Mouse (Mus musculus): Measurements from ENCODE around the gene Ywhae. TPM values are rescaled to one million over a fixed set of nuclear protein-coding genes. Genes with fewer than 3 reads are reported as not detected.

Gene Ywhae
- polyA plus RNA-seq, 1 experiment from 2014 or later, result 192 TPM

DNA sequence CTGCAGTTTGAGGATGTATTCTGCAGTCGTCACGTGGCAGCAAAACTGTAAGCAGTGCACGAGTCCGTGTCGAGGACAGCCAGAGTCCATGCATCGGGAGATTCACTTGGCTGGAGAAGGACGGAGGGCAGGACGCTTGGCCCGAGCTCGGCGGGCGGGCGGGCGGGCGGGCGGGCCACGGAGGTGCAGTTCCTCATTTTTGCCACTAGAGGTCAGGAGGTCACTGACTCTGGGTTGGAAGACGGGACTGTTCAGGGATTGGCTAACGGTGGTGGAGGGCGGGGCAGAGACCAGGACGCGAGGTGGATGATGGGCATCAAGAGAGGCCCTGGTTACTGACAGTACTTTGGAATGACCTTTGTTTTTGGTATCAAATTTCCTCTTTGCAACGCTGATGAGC, 36.5 kb downstream of the Ywhae start:
- Histone ChIP-seq H3K9me3 (replicated peaks; ENCODE audit: control insufficient read depth, low read length) (no peaks in the 10 kb centered on the region), H3K9ac (ENCODE audit: low read depth, low read length) (no peak overlapping the region; the same call in 1 of the 2 replicates), H3K27me3 (ENCODE audit: control insufficient read depth, insufficient read depth, low read depth, low read length) (no peaks in the 10 kb centered on the region), H3K27ac (ENCODE audit: low read length) (no peak overlapping the region), H3K36me3 (ENCODE audit: control insufficient read depth, insufficient read depth) (peaks cover 14% of the 10 kb centered on the region), H3K4me2 (ENCODE audit: low read depth, low read length) (peak overlapping the region; percentile 51), H3K4me3 (ENCODE audit: low read depth, low read length) (peak overlapping the region; percentile 4; the same call in 1 of the 2 replicates), H3K4me1 (ENCODE audit: control insufficient read depth, low read depth, low read length) (peaks cover 4% of the 10 kb centered on the region; the same call in 1 of the 2 replicates)
- ATAC-seq (ENCODE audit: low read depth), result peak; percentile 95
- under 1% methylated on average over 23 of the region's 23 CpGs for WGBS (ENCODE audit: insufficient replicate concordance)

DNA sequence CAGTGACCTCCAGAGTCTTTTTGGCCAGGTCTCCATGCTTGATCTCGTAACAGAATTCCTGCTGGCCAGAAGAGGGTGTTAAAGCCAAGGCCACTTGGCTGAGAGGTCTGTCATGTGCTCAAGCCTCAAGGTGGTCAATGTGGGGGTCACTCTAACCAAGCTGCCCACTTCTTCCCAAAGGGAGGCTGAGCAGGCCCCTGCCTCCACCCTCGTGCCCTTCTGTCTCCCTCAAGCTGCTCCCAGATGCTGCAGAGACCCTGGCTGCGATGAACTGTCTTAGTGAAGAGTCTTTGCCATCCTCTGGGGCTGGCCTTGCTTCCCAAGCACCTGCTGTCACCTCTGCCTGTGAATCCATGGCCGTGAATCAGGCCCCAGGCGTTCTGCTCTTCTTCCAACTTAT, 39.9 kb downstream of the Ywhae start:
- H3K27me3 ChIP-seq (ENCODE audit: control insufficient read depth, insufficient read depth, low read depth, low read length), result no peaks in the 10 kb centered on the region
- no peak for ATAC-seq (ENCODE audit: low read depth)
- no peak overlapping the region for H3K4me2 ChIP-seq (ENCODE audit: low read depth, low read length)
- H3K4me3 ChIP-seq (ENCODE audit: low read depth, low read length), result no peak overlapping the region
- WGBS (ENCODE audit: insufficient replicate concordance), result 50% methylated on average over 5 of the region's 5 CpGs
- H3K27ac ChIP-seq (ENCODE audit: low read length), result no peak overlapping the region
- no peak overlapping the region for H3K9ac ChIP-seq (ENCODE audit: low read depth, low read length)
- 0 out of 2 replicates have a peak, but pooled peaks cover 2% of the 10 kb centered on the region for H3K36me3 ChIP-seq (ENCODE audit: control insufficient read depth, insufficient read depth)
- peaks cover 4% of the 10 kb centered on the region; the same call in 1 of the 2 replicates for H3K4me1 ChIP-seq (ENCODE audit: control insufficient read depth, low read depth, low read length)
- H3K9me3 ChIP-seq (replicated peaks; ENCODE audit: control insufficient read depth, low read length), result no peaks in the 10 kb centered on the region

DNA sequence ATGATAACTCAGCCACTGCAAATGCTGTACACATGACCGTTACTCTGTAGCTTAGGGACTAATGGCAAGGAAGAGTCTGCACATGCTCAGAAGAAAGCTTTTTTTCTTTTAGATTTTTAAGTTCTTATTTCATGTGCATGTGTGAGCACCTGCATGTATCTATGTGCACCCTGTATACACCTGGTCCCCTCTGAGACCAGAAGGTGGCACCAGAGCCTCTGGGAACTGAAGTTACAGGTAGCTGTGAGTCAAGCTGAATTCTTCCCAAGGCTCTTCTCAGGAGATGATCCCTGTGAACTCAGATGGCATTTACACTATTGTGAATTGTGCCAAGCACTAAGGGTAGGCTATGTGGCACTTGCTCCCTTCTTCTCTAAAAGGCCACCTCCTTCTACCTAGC, 43.2 kb downstream of the Ywhae start:
- Histone ChIP-seq H3K4me2 (ENCODE audit: low read depth, low read length) (no peak overlapping the region), H3K27ac (ENCODE audit: low read length) (no peak overlapping the region), H3K4me1 (ENCODE audit: control insufficient read depth, low read depth, low read length) (no peaks in the 10 kb centered on the region), H3K9me3 (replicated peaks; ENCODE audit: control insufficient read depth, low read length) (no peaks in the 10 kb centered on the region), H3K9ac (ENCODE audit: low read depth, low read length) (no peak overlapping the region), H3K27me3 (ENCODE audit: control insufficient read depth, insufficient read depth, low read depth, low read length) (no peaks in the 10 kb centered on the region), H3K4me3 (ENCODE audit: low read depth, low read length) (no peak overlapping the region), H3K36me3 (ENCODE audit: control insufficient read depth, insufficient read depth) (no peaks in the 10 kb centered on the region)
- ATAC-seq (ENCODE audit: low read depth), result no peak
- WGBS (ENCODE audit: insufficient replicate concordance), result 54% methylated on average over 1 of the region's 1 CpGs

DNA sequence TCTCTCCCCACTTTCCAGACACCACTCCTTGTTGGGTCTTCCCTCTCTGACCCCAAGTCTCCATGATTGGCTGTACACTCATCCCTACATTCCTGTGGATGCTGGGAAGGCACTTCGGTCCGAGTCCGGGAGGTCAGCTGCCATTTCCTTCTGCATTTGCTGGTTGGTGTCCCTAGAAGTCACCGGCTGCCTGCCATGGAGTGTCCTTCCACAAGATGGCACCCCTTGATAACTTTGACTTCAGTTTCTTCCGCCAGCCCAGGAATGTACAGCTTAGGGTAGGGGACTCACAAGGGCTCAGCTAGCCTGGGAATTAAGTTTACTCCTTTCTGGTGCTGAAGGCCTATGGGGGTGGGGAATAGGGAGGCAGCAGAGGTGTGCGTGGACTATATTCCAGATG, 49.2 kb downstream of the Ywhae start:
- H3K4me2 ChIP-seq (ENCODE audit: low read depth, low read length), result no peak overlapping the region
- H3K27ac ChIP-seq (ENCODE audit: low read length), result no peak overlapping the region
- H3K9me3 ChIP-seq (replicated peaks; ENCODE audit: control insufficient read depth, low read length), result no peaks in the 10 kb centered on the region
- H3K4me3 ChIP-seq (ENCODE audit: low read depth, low read length), result no peak overlapping the region
- no peak overlapping the region for H3K9ac ChIP-seq (ENCODE audit: low read depth, low read length)
- peak; percentile 21; the same call in 1 of the 2 replicates for ATAC-seq (ENCODE audit: low read depth)
- WGBS (ENCODE audit: insufficient replicate concordance), result 19% methylated on average over 6 of the region's 6 CpGs
- no peaks in the 10 kb centered on the region for H3K27me3 ChIP-seq (ENCODE audit: control insufficient read depth, insufficient read depth, low read depth, low read length)
- H3K4me1 ChIP-seq (ENCODE audit: control insufficient read depth, low read depth, low read length), result no peaks in the 10 kb centered on the region
- no peaks in the 10 kb centered on the region for H3K36me3 ChIP-seq (ENCODE audit: control insufficient read depth, insufficient read depth)

- H3K9ac ChIP-seq (ENCODE audit: low read depth, low read length), result no peak overlapping the region
- H3K4me3 ChIP-seq (ENCODE audit: low read depth, low read length), result no peak overlapping the region
- no peak for ATAC-seq (ENCODE audit: low read depth)
- H3K9me3 ChIP-seq (replicated peaks; ENCODE audit: control insufficient read depth, low read length), result no peaks in the 10 kb centered on the region
- no peak overlapping the region for H3K27ac ChIP-seq (ENCODE audit: low read length)
- H3K36me3 ChIP-seq (ENCODE audit: control insufficient read depth, insufficient read depth), result no peaks in the 10 kb centered on the region
- H3K4me1 ChIP-seq (ENCODE audit: control insufficient read depth, low read depth, low read length), result no peaks in the 10 kb centered on the region
- 48% methylated on average over 5 of the region's 5 CpGs for WGBS (ENCODE audit: insufficient replicate concordance)
- H3K4me2 ChIP-seq (ENCODE audit: low read depth, low read length), result no peak overlapping the region
- H3K27me3 ChIP-seq (ENCODE audit: control insufficient read depth, insufficient read depth, low read depth, low read length), result no peaks in the 10 kb centered on the region
Observed at GRCm38 (mm10) chr11:75783799-75784198, 51.1 kb downstream of the Ywhae start.

GRCm38 (mm10) chr11:75785897-75786296, 53.2 kb downstream of the Ywhae start:
- no peaks in the 10 kb centered on the region for H3K9me3 ChIP-seq (replicated peaks; ENCODE audit: control insufficient read depth, low read length)
- WGBS (ENCODE audit: insufficient replicate concordance), result 51% methylated on average over 8 of the region's 8 CpGs
- ATAC-seq (ENCODE audit: low read depth), result no peak
- no peaks in the 10 kb centered on the region for H3K27me3 ChIP-seq (ENCODE audit: control insufficient read depth, insufficient read depth, low read depth, low read length)
- no peak overlapping the region for H3K4me3 ChIP-seq (ENCODE audit: low read depth, low read length)
- H3K36me3 ChIP-seq (ENCODE audit: control insufficient read depth, insufficient read depth), result no peaks in the 10 kb centered on the region
- no peak overlapping the region for H3K4me2 ChIP-seq (ENCODE audit: low read depth, low read length)
- H3K9ac ChIP-seq (ENCODE audit: low read depth, low read length), result no peak overlapping the region
- no peaks in the 10 kb centered on the region for H3K4me1 ChIP-seq (ENCODE audit: control insufficient read depth, low read depth, low read length)
- H3K27ac ChIP-seq (ENCODE audit: low read length), result no peak overlapping the region

GRCm38 (mm10) chr11:75792535-75792934, 59.9 kb downstream of the Ywhae start:
- Histone ChIP-seq H3K36me3 (ENCODE audit: control insufficient read depth, insufficient read depth) (no peaks in the 10 kb centered on the region), H3K9me3 (replicated peaks; ENCODE audit: control insufficient read depth, low read length) (no peaks in the 10 kb centered on the region), H3K27me3 (ENCODE audit: control insufficient read depth, insufficient read depth, low read depth, low read length) (peaks cover 43% of the 10 kb centered on the region), H3K4me2 (ENCODE audit: low read depth, low read length) (no peak overlapping the region), H3K27ac (ENCODE audit: low read length) (no peak overlapping the region), H3K4me1 (ENCODE audit: control insufficient read depth, low read depth, low read length) (no peaks in the 10 kb centered on the region), H3K9ac (ENCODE audit: low read depth, low read length) (no peak overlapping the region), H3K4me3 (ENCODE audit: low read depth, low read length) (no peak overlapping the region)
- no peak for ATAC-seq (ENCODE audit: low read depth)
- 42% methylated on average over 5 of the region's 5 CpGs for WGBS (ENCODE audit: insufficient replicate concordance)

DNA sequence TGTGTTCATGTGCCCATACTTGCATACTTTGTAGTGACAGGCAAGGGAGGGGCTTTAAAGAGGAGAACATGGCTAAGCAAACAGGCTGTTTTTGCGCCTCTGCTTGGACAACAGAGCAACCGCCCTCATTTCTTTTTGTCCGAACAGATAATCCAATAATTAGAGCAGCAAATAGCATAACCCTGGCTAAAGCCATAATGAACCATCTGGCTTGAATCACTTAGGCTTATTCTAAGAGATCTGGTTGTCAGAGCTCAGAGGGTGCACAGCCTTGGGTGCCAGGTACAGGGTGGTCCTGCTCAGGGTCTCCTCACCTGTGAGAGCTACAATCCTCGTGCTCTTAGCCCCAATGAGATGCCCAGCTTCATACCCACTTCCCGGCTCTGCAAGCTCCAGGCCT, 60.7 kb downstream of the Ywhae start:
- Histone ChIP-seq H3K4me2 (ENCODE audit: low read depth, low read length) (no peak overlapping the region), H3K27ac (ENCODE audit: low read length) (no peak overlapping the region), H3K4me1 (ENCODE audit: control insufficient read depth, low read depth, low read length) (no peaks in the 10 kb centered on the region), H3K27me3 (ENCODE audit: control insufficient read depth, insufficient read depth, low read depth, low read length) (peaks cover 50% of the 10 kb centered on the region), H3K36me3 (ENCODE audit: control insufficient read depth, insufficient read depth) (no peaks in the 10 kb centered on the region), H3K4me3 (ENCODE audit: low read depth, low read length) (no peak overlapping the region), H3K9ac (ENCODE audit: low read depth, low read length) (no peak overlapping the region), H3K9me3 (replicated peaks; ENCODE audit: control insufficient read depth, low read length) (no peaks in the 10 kb centered on the region)
- 55% methylated on average over 5 of the region's 5 CpGs for WGBS (ENCODE audit: insufficient replicate concordance)
- ATAC-seq (ENCODE audit: low read depth), result no peak

GRCm38 (mm10) chr11:75794602-75795320, 62.1 kb downstream of the Ywhae start:
- Histone ChIP-seq H3K27ac (ENCODE audit: low read length) (no peak overlapping the region), H3K4me2 (ENCODE audit: low read depth, low read length) (peak overlapping the region; percentile 47), H3K27me3 (ENCODE audit: control insufficient read depth, insufficient read depth, low read depth, low read length) (peaks cover 50% of the 10 kb centered on the region), H3K9me3 (replicated peaks; ENCODE audit: control insufficient read depth, low read length) (no peaks in the 10 kb centered on the region), H3K36me3 (ENCODE audit: control insufficient read depth, insufficient read depth) (no peaks in the 10 kb centered on the region), H3K9ac (ENCODE audit: low read depth, low read length) (no peak overlapping the region), H3K4me1 (ENCODE audit: control insufficient read depth, low read depth, low read length) (no peaks in the 10 kb centered on the region), H3K4me3 (ENCODE audit: low read depth, low read length) (peak overlapping the region; percentile 40)
- ATAC-seq (ENCODE audit: low read depth), result no peak
- WGBS (ENCODE audit: insufficient replicate concordance), result 6% methylated on average over 41 of the region's 45 CpGs
